19 mouse cellular contexts compared by ENCODE assay signal in genomic region chr2:28091042-28091441, GRCm38 (mm10). TPM values are rescaled to one million over a fixed set of nuclear protein-coding genes. Genes with fewer than 3 reads are reported as not detected.
A peak's percentile ranks its signal among the peaks of the same experiment; 100 is the strongest.
DNase-seq lines count a peak whose midpoint lies in the region; ATAC-seq lines count a peak whose summit lies in the region.
"Had no signal": no experiment of that assay in that cellular context is flagged by ENCODE, and none has a peak within 500 bp of the region (broad histone marks: within the 10 kb centered on the region; RNA-seq: fewer than 3 reads in every experiment).

No protein-coding gene starts in this region.

- H3K4me2 ChIP-seq in hindbrain, embryonic 12.5 days (replicated peaks), result no peak overlapping the region
- H3K4me2 ChIP-seq in midbrain, embryonic 13.5 days (replicated peaks), result no peak overlapping the region
- H3K4me2 ChIP-seq in intestine, embryonic 15.5 days (replicated peaks), result no peak overlapping the region
- H3K4me2 ChIP-seq: heart, embryonic 13.5 days; liver, embryonic 13.5 days had no signal

- no peak overlapping the region for H3K4me3 ChIP-seq in heart, embryonic 10.5 days
- H3K4me3 ChIP-seq in hindbrain, embryonic 12.5 days, result no peak overlapping the region
- H3K4me3 ChIP-seq in midbrain, embryonic 13.5 days (replicated peaks), result no peak overlapping the region
- H3K4me3 ChIP-seq in intestine, embryonic 15.5 days (replicated peaks), result no peak overlapping the region
- H3K4me3 ChIP-seq: heart, embryonic 13.5 days; liver, embryonic 13.5 days had no signal

- H3K9ac ChIP-seq in hindbrain, embryonic 12.5 days, result no peak overlapping the region
- no peak overlapping the region for H3K9ac ChIP-seq in midbrain, embryonic 13.5 days (replicated peaks)
- no peak overlapping the region for H3K9ac ChIP-seq in intestine, embryonic 15.5 days
- H3K9ac ChIP-seq: heart, embryonic 13.5 days; liver, embryonic 13.5 days had no signal

- no peak for DNase-seq in heart, embryonic 10.5 days (ENCODE audit: low spot score)
- no peak for DNase-seq in heart, postnatal 10 days
- DNase-seq in retina, adult 2 months (ENCODE audit: low read depth, low spot score), result peak; percentile 9
- no peak for DNase-seq in layer of hippocampus, postnatal 36 days
- no peak for DNase-seq in cerebellum, postnatal 36 days
- DNase-seq: B cell, adult 2 months; cerebellum, adult 11-12 months; gastrocnemius, postnatal 36 days; kidney, adult 8-10 months; kidney, postnatal 36 days; liver, embryonic 13.5 days; lung, postnatal 36 days had no signal

- H3K27me3 ChIP-seq in heart, embryonic 10.5 days (ENCODE audit: insufficient read depth, poor library complexity, severe bottlenecking), result peaks cover 24% of the 10 kb centered on the region
- H3K27me3 ChIP-seq in hindbrain, embryonic 12.5 days, result peaks cover 2% of the 10 kb centered on the region; the same call in 1 of the 2 replicates
- no peaks in the 10 kb centered on the region for H3K27me3 ChIP-seq in midbrain, embryonic 13.5 days
- no peaks in the 10 kb centered on the region for H3K27me3 ChIP-seq in intestine, embryonic 15.5 days (replicated peaks)
- H3K27me3 ChIP-seq: liver, embryonic 13.5 days had no signal

- intact Hi-C loops in heart, postnatal 10 days (cut with DNase I), result no loop called here

- 80% methylated on average over 6 of the region's 6 CpGs for WGBS in heart, embryonic 10.5 days
- WGBS in hindbrain, embryonic 12.5 days, result 59% methylated on average over 6 of the region's 6 CpGs
- WGBS in midbrain, embryonic 13.5 days, result 40% methylated on average over 6 of the region's 6 CpGs
- 80% methylated on average over 6 of the region's 6 CpGs for WGBS in intestine, embryonic 15.5 days

- 0 out of 2 replicates have a peak overlapping the region, but pooled peaks have one; percentile 22 for H3K27ac ChIP-seq in heart, embryonic 10.5 days
- H3K27ac ChIP-seq in hindbrain, embryonic 12.5 days, result peak overlapping the region; percentile 83
- H3K27ac ChIP-seq in midbrain, embryonic 13.5 days, result peak overlapping the region; percentile 88
- no peak overlapping the region for H3K27ac ChIP-seq in intestine, embryonic 15.5 days
- H3K27ac ChIP-seq: heart, embryonic 13.5 days had no signal

- H3K4me1 ChIP-seq in heart, embryonic 10.5 days, result peaks cover 9% of the 10 kb centered on the region
- H3K4me1 ChIP-seq in hindbrain, embryonic 12.5 days, result peaks cover 28% of the 10 kb centered on the region
- peaks cover 32% of the 10 kb centered on the region for H3K4me1 ChIP-seq in midbrain, embryonic 13.5 days (replicated peaks)
- no peaks in the 10 kb centered on the region for H3K4me1 ChIP-seq in intestine, embryonic 15.5 days (replicated peaks)

- no peaks in the 10 kb centered on the region for H3K36me3 ChIP-seq in heart, embryonic 10.5 days
- no peaks in the 10 kb centered on the region for H3K36me3 ChIP-seq in hindbrain, embryonic 12.5 days
- H3K36me3 ChIP-seq in midbrain, embryonic 13.5 days, result no peaks in the 10 kb centered on the region
- H3K36me3 ChIP-seq in intestine, embryonic 15.5 days, result no peaks in the 10 kb centered on the region
- H3K36me3 ChIP-seq: heart, embryonic 13.5 days; liver, embryonic 13.5 days had no signal

- peak; percentile 80 for ATAC-seq in hindbrain, embryonic 12.5 days (ENCODE audit: low FRiP score)
- ATAC-seq in midbrain, embryonic 13.5 days, result peak; percentile 87
- ATAC-seq in intestine, embryonic 15.5 days, result no peak

- no peaks in the 10 kb centered on the region for H3K9me3 ChIP-seq in heart, embryonic 10.5 days
- H3K9me3 ChIP-seq in hindbrain, embryonic 12.5 days (replicated peaks), result no peaks in the 10 kb centered on the region
- H3K9me3 ChIP-seq in midbrain, embryonic 13.5 days, result 0 out of 2 replicates have a peak, but pooled peaks cover 2% of the 10 kb centered on the region
- no peaks in the 10 kb centered on the region for H3K9me3 ChIP-seq in intestine, embryonic 15.5 days
- H3K9me3 ChIP-seq: heart, embryonic 13.5 days; liver, embryonic 13.5 days had no signal

RNA-seq across cellular contexts. Expression of gene Fcnb, which starts 6.4 kb away (rescaled TPM):
- polyA plus RNA-seq in heart, embryonic 10.5 days (2016; fragmentation: Nextera tagmentation; extraction: Ambion mirVana), result not detected in 2 replicates
- not detected for total RNA-seq in heart, postnatal 10 days (2021)
- 0.46 and 0.66 TPM in 2 replicates for polyA plus RNA-seq in hindbrain, embryonic 12.5 days (2016; fragmentation: Nextera tagmentation; extraction: Ambion mirVana)
- polyA plus RNA-seq in midbrain, embryonic 13.5 days (2015; fragmentation: Nextera tagmentation; extraction: Ambion mirVana), result not detected in 2 replicates
- polyA plus RNA-seq in intestine, embryonic 15.5 days (2015; fragmentation: Nextera tagmentation; extraction: Ambion mirVana), result 0.40 and 1.3 TPM in 2 replicates
- total RNA-seq in layer of hippocampus, postnatal 36 days (2021), result not detected
- total RNA-seq: gastrocnemius, postnatal 36 days; layer of hippocampus, postnatal 10 days; left cerebral cortex, postnatal 36 days had no signal
- polyA plus RNA-seq: cortical plate, adult 2 months had no signal
